Mouse (Mus musculus) olfactory bulb, adult 2 months (tissue): Measurements from ENCODE around the gene Dnajc5g.

ENCODE experiments used
- CTCF ChIP-seq: fragments of 200-500 bp; IDR thresholded peaks from 2 replicates; pipeline ENCODE4 v1.5.1; 2012; ENCODE audit warnings: low read depth, mild to moderate bottlenecking, low read length, moderate library complexity; ENCODE audit not compliant: insufficient read depth
- POLR2A ChIP-seq: fragments of 200-500 bp; IDR thresholded peaks from 2 replicates; pipeline ENCODE4 v1.6.1; 2012; ENCODE audit warnings: mild to moderate bottlenecking, low read depth, low read length, moderate library complexity; ENCODE audit not compliant: insufficient read depth

DNA sequence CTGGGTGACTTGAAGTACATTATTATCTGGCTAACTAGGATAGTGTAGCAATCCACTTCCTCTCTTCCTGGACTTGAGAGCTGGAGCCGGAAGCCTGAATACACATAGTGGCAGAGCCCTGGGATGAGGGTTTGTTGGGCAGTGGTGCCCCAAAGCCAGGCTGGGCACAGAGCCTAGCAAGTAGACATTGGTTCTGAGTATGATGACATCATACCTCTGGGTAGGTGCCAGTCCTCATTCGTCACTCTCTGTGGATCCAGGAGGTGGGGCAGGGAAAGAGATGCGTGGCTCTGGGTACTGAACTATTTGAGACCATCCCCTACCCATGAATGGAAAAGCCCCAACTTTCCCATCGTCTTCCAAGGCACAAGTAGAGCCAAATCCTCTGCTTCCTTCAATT is 43.7 kb downstream of the Dnajc5g start:
- TF ChIP-seq CTCF, result no peak
- no peak for TF ChIP-seq POLR2A
